ENCODE assay signal across 10 mouse cellular contexts in genomic region chr2:137082896-137083620, GRCm38 (mm10). TPM values are rescaled to one million over a fixed set of nuclear protein-coding genes. Genes with fewer than 3 reads are reported as not detected.
DNase-seq lines count a peak whose midpoint lies in the region; ATAC-seq and TF ChIP-seq lines count a peak whose summit lies in the region.
"Had no signal": no experiment of that assay in that cellular context is flagged by ENCODE, and none has a peak within 500 bp of the region (broad histone marks: within the 10 kb centered on the region; RNA-seq: fewer than 3 reads in every experiment).

No protein-coding gene starts in this region.

- H3K4me1 ChIP-seq in midbrain, postnatal 0 days (ENCODE audit: insufficient read depth, low read length) = no peaks in the 10 kb centered on the region
- H3K4me1 ChIP-seq in midbrain, embryonic 14.5 days (ENCODE audit: control insufficient read depth, insufficient read depth, low read length) = peaks cover 17% of the 10 kb centered on the region
- H3K4me1 ChIP-seq in kidney, embryonic 15.5 days = peaks cover 30% of the 10 kb centered on the region
- peaks cover 10% of the 10 kb centered on the region; the same call in 1 of the 2 replicates for H3K4me1 ChIP-seq in intestine, embryonic 16.5 days (ENCODE audit: control insufficient read depth, insufficient read depth, low read length)

- H3K9ac ChIP-seq in midbrain, postnatal 0 days (replicated peaks; ENCODE audit: low read length, poor library complexity, severe bottlenecking) = no peak overlapping the region
- H3K9ac ChIP-seq in midbrain, embryonic 14.5 days (replicated peaks; ENCODE audit: low read length) = no peak overlapping the region
- H3K9ac ChIP-seq in kidney, embryonic 15.5 days = no peak overlapping the region
- no peak overlapping the region for H3K9ac ChIP-seq in intestine, embryonic 16.5 days (ENCODE audit: low read depth, low read length)
- H3K9ac ChIP-seq: neural tube, embryonic 12.5 days had no signal

- no peak overlapping the region for H3K4me3 ChIP-seq in midbrain, postnatal 0 days (ENCODE audit: low read depth, low read length)
- H3K4me3 ChIP-seq in midbrain, embryonic 14.5 days (replicated peaks; ENCODE audit: low read depth, low read length) = no peak overlapping the region
- no peak overlapping the region for H3K4me3 ChIP-seq in kidney, embryonic 15.5 days (replicated peaks)
- no peak overlapping the region for H3K4me3 ChIP-seq in intestine, embryonic 16.5 days (ENCODE audit: low read length)
- H3K4me3 ChIP-seq: neural tube, embryonic 12.5 days had no signal

- no peak for TF ChIP-seq CTCF in midbrain, postnatal 0 days (IDR thresholded peaks at IDR 0.05)

- H3K27ac ChIP-seq in midbrain, postnatal 0 days (ENCODE audit: low read depth, low read length) = no peak overlapping the region
- no peak overlapping the region for H3K27ac ChIP-seq in midbrain, embryonic 14.5 days (replicated peaks; ENCODE audit: low read depth, low read length)
- peak overlapping the region; percentile 1; the same call in 1 of the 2 replicates for H3K27ac ChIP-seq in kidney, embryonic 15.5 days
- H3K27ac ChIP-seq in intestine, embryonic 16.5 days (ENCODE audit: low read length) = no peak overlapping the region
- H3K27ac ChIP-seq: neural tube, embryonic 12.5 days had no signal

- H3K9me3 ChIP-seq in midbrain, postnatal 0 days (ENCODE audit: low read length) = no peaks in the 10 kb centered on the region
- no peaks in the 10 kb centered on the region for H3K9me3 ChIP-seq in midbrain, embryonic 14.5 days (ENCODE audit: control insufficient read depth, low read length)
- H3K9me3 ChIP-seq in kidney, embryonic 15.5 days (replicated peaks) = no peaks in the 10 kb centered on the region
- no peaks in the 10 kb centered on the region for H3K9me3 ChIP-seq in intestine, embryonic 16.5 days (ENCODE audit: control insufficient read depth, low read length)
- H3K9me3 ChIP-seq: neural tube, embryonic 12.5 days had no signal

- 77% methylated on average over 24 of the region's 24 CpGs for WGBS in midbrain, postnatal 0 days
- 85% methylated on average over 24 of the region's 24 CpGs for WGBS in midbrain, embryonic 14.5 days
- 86% methylated on average over 24 of the region's 24 CpGs for WGBS in kidney, embryonic 15.5 days
- 87% methylated on average over 24 of the region's 24 CpGs for whole genome bisulfite sequencing in intestine, embryonic 16.5 days

- DNase-seq in midbrain, postnatal 0 days (ENCODE audit: low spot score) = peak; percentile 67
- DNase-seq in midbrain, embryonic 14.5 days = no peak
- DNase-seq in layer of hippocampus, postnatal 10 days (ENCODE audit: low spot score in 2 of 2) = peak; percentile 27 to 33
- DNase-seq in lung, postnatal 4 days = peak; percentile 52 to 77
- no peak for DNase-seq in liver
- DNase-seq: adrenal gland, adult 2 months; cerebellum, adult 8-10 months had no signal

- ATAC-seq in midbrain, postnatal 0 days (ENCODE audit: low FRiP score) = peak; percentile 57; the same call in 1 of the 2 replicates
- no peak for ATAC-seq in midbrain, embryonic 14.5 days (ENCODE audit: low FRiP score, low TSS enrichment)
- ATAC-seq in kidney, embryonic 15.5 days (replicated peaks; ENCODE audit: low FRiP score) = no peak
- ATAC-seq in intestine, embryonic 16.5 days = no peak

- H3K4me2 ChIP-seq in midbrain, postnatal 0 days (ENCODE audit: low read depth, low read length, poor library complexity, severe bottlenecking) = no peak overlapping the region
- no peak overlapping the region for H3K4me2 ChIP-seq in midbrain, embryonic 14.5 days (ENCODE audit: low read length)
- H3K4me2 ChIP-seq in kidney, embryonic 15.5 days = no peak overlapping the region
- no peak overlapping the region for H3K4me2 ChIP-seq in intestine, embryonic 16.5 days (ENCODE audit: low read depth, low read length)
- H3K4me2 ChIP-seq: neural tube, embryonic 12.5 days had no signal

- H3K27me3 ChIP-seq in midbrain, postnatal 0 days (ENCODE audit: insufficient read depth, low read length) = no peaks in the 10 kb centered on the region
- no peaks in the 10 kb centered on the region for H3K27me3 ChIP-seq in midbrain, embryonic 14.5 days (ENCODE audit: control insufficient read depth, insufficient read depth, low read length)
- H3K27me3 ChIP-seq in kidney, embryonic 15.5 days = no peaks in the 10 kb centered on the region
- H3K27me3 ChIP-seq in intestine, embryonic 16.5 days (replicated peaks; ENCODE audit: control insufficient read depth, insufficient read depth, low read length) = no peaks in the 10 kb centered on the region
- H3K27me3 ChIP-seq: neural tube, embryonic 12.5 days had no signal

- peaks cover 2% of the 10 kb centered on the region; the same call in 1 of the 2 replicates for H3K36me3 ChIP-seq in midbrain, postnatal 0 days (ENCODE audit: insufficient read depth, low read length)
- peaks cover 38% of the 10 kb centered on the region for H3K36me3 ChIP-seq in midbrain, embryonic 14.5 days (ENCODE audit: control insufficient read depth, insufficient read depth, low read length)
- H3K36me3 ChIP-seq in kidney, embryonic 15.5 days = peaks cover 56% of the 10 kb centered on the region
- peaks cover 11% of the 10 kb centered on the region for H3K36me3 ChIP-seq in intestine, embryonic 16.5 days (ENCODE audit: control insufficient read depth, insufficient read depth, low read length)

RNA-seq across cellular contexts. Expression of gene Jag1, which starts 33.4 kb away (rescaled TPM):
- 8.7 and 10.1 TPM in 2 replicates for total RNA-seq in midbrain, postnatal 0 days (2014; rRNA removed)
- 4.3 and 4.4 TPM in 2 replicates for polyA plus RNA-seq in midbrain, postnatal 0 days (2015; fragmentation: Nextera tagmentation; extraction: Ambion mirVana)
- 9.5 and 18.4 TPM in 2 replicates for polyA plus RNA-seq in midbrain, embryonic 14.5 days (2014; fragmentation: Nextera tagmentation; extraction: Ambion mirVana)
- polyA plus RNA-seq in kidney, embryonic 15.5 days (2015; fragmentation: Nextera tagmentation; extraction: Ambion mirVana) = 52.2 and 54.6 TPM in 2 replicates
- 1 to 10 TPM; 9.4 to 9.7 TPM for total RNA-seq in layer of hippocampus, postnatal 10 days (2021)
- 5.1 and 8.9 TPM in 2 replicates for polyA plus RNA-seq in intestine, embryonic 16.5 days (2015; fragmentation: Nextera tagmentation; extraction: Ambion mirVana)

Comparison
In these comparisons a context has a peak if more than half of its experiments do, and no peak if none do; other contexts are left out.
1. DNase-seq: peak in midbrain, postnatal 0 days (single experiment), layer of hippocampus, postnatal 10 days (2 of 2) and lung, postnatal 4 days (2 of 2); none in midbrain, embryonic 14.5 days (single experiment) and liver (single experiment).